Mouse (Mus musculus) spleen, postnatal 14 days (tissue): ENCODE results near the gene Asb4.
A peak's percentile ranks its signal among the peaks of the same experiment; 100 is the strongest.

ENCODE experiments used
- DNase-seq, 2 experiments: peaks; one replicate each; pipeline ENCODE4 v3.0.0; 2021 to 2022; ENCODE audit warnings: low spot score in 2 of 2

Gene Asb4

GRCm38 (mm10) chr6:5390952-5391351 lies 7.8 kb downstream of the Asb4 start:
- DNase-seq: no peak

GRCm38 (mm10) chr6:5394971-5395370 lies 11.8 kb downstream of the Asb4 start:
- DNase-seq: no peak

GRCm38 (mm10) chr6:5396797-5397196 lies 13.6 kb downstream of the Asb4 start:
- no peak for DNase-seq

- peak; percentile 8 to 47 for DNase-seq
These were observed 18.2 kb downstream of the Asb4 start for GRCm38 (mm10) chr6:5401394-5401793.

GRCm38 (mm10) chr6:5403095-5403815 lies 20.1 kb downstream of the Asb4 start:
- no peak for DNase-seq

GRCm38 (mm10) chr6:5404016-5404415 lies 20.8 kb downstream of the Asb4 start:
- DNase-seq: no peak

GRCm38 (mm10) chr6:5408451-5409177 lies 25.4 kb downstream of the Asb4 start:
- no peak for DNase-seq

GRCm38 (mm10) chr6:5409676-5410075 lies 26.5 kb downstream of the Asb4 start:
- no peak for DNase-seq

- DNase-seq: peak; percentile 15 to 51
These were observed 27.7 kb downstream of the Asb4 start for GRCm38 (mm10) chr6:5410697-5411391.

- no peak for DNase-seq
These were observed 30.1 kb downstream of the Asb4 start for GRCm38 (mm10) chr6:5413282-5413681.

GRCm38 (mm10) chr6:5421442-5421841 lies 38.3 kb downstream of the Asb4 start:
- DNase-seq: no peak

GRCm38 (mm10) chr6:5422386-5422785 lies 39.2 kb downstream of the Asb4 start:
- DNase-seq: no peak

GRCm38 (mm10) chr6:5423594-5423993 lies 40.4 kb downstream of the Asb4 start:
- no peak for DNase-seq

GRCm38 (mm10) chr6:5427033-5427432 lies 43.8 kb downstream of the Asb4 start:
- no peak for DNase-seq

GRCm38 (mm10) chr6:5429562-5429961 lies 46.4 kb downstream of the Asb4 start:
- no peak for DNase-seq

GRCm38 (mm10) chr6:5429982-5430550 lies 46.9 kb downstream of the Asb4 start:
- no peak for DNase-seq

- DNase-seq: no peak
These were observed 50.7 kb downstream of the Asb4 start for GRCm38 (mm10) chr6:5433887-5434286.

- DNase-seq: no peak
These were observed 54.6 kb downstream of the Asb4 start for GRCm38 (mm10) chr6:5437757-5438156.

- DNase-seq: no peak
These were observed 58.0 kb downstream of the Asb4 start for GRCm38 (mm10) chr6:5441221-5441620.

GRCm38 (mm10) chr6:5442316-5443085 lies 59.3 kb downstream of the Asb4 start:
- no peak for DNase-seq

GRCm38 (mm10) chr6:5443104-5443863 lies 60.1 kb downstream of the Asb4 start:
- DNase-seq: no peak
